Mouse (Mus musculus) spleen, adult 18-20 months (tissue): Measurements from ENCODE around the gene Zfp821.

Experiments
- DNase-seq, 2 experiments: peaks; one replicate each; pipeline ENCODE4 v3.0.0; 2022; ENCODE audit warnings: mixed read lengths in 2 of 2

Zfp821 gene

DNA sequence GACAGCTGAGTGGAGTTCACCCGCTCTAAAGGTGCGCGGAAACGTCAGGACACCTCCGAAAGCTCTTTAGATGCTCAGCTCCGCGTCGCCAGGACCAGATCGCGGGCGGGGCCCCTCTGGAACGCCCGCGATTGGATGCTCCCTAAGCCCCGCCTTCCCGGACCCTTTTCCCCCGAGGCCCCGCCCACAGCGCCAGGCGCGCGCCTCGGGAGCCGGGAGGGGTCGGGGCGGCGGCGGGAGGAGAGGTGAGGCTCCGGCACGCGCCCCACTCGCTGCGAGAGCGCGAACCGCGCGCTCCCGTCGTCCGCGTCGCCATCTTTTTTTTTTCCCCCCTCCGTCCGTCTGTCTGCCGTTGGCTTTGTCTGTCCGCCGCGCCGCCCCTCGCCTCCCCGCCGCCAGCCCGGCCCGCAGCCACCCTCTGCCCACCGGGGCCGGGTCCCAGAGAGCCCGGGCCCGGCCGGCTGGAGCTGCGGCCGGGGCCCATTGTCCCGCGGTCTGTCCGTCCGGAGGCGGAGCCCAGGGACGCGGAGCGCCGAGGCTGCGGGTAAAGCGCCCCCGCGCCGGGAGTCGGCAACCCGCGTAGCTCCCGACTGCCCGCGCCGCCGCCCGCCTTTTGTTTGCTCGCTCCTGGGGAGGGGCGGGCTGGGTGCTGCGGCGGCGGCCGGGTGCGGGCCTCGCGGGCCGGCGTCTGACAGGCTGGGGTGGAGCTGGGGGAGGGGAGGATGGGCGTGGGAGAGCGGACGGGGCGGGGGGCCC lies at the start of gene Zfp821:
Gene Zfp821, plus strand, starts transcription at position 227 of the 756 bp plus-strand sequence.
- DNase-seq = peak; percentile 90 to 94

DNA sequence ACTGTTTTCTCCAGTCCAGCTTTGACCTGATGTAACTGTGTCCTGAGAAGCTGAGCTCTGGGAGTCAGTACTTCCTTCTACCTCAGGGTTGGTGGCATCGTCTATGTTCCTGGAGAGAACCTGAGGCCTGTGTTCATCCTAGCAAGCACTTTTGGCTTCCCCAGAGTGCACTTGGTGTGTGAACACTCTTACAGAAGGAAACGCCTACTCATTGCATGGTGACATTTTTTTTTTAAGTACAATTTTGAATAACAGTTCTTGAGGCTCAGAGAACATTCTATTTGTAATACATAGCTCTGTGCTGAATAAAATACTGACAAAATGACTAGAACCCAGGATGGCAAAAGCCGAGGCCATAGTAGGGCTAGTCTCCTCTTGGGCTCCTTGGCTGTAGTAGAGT lies 48.5 kb upstream of the Zfp821 start:
- DNase-seq = no peak

- no peak for DNase-seq
These were observed 43.0 kb upstream of the Zfp821 start for GRCm38 (mm10) chr8:109662328-109662727.

GRCm38 (mm10) chr8:109666616-109667015 lies 38.7 kb upstream of the Zfp821 start:
- no peak for DNase-seq

- no peak for DNase-seq
These were observed 32.7 kb upstream of the Zfp821 start for GRCm38 (mm10) chr8:109672656-109673055.

DNA sequence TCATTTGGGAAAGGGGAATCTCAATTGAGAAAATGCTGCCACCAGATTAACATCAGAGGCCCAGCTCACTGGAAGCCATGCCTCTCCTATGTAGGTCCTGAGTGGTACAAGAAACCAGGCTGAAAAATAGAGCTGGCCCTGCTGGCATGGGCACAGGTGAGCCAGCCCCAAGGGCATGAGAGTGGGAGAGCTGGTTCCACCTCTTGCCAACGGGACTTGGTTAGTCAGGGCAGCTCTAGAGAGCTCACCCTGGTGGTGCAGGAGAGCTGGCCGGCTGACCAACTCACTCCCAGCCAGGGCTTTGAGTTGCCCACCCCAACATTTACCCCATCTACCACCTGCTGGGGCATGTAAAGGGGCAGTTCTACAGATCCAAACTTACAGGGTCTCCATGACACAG lies 31.8 kb upstream of the Zfp821 start:
- DNase-seq = no peak

DNA sequence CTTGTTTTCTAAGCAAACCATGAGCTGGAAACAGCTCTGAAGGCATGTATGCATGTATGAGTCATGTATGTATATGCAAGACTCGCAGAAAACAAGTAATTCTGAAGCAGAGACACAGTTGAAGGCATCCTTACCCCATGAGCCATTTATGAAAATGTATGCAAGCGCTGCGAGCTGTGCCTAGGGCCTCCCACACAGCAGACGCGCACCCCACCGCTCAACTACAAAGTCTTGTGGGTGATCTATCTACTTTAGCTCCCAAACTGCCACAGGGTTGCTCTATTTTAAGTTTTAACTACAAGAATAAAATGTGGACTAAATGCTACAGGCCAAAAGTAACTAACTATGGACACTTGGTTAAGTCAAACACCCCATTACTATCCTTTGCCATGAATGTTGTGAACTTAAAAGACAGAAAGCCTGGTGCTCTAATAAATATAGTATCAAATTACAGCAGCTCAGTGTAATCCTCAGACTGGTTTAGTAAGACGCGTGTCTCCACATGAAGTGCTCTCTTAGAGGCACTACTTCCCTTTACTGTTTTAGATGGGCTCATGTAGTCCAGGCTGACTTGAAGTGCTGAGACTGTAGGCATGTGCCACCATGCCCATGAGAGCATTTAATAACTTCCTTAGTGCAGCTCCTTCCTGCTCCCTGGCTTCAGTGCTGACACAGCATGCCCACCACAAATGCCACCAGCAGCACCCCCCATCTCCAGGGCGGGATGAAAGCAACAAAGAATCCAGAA lies 29.3 kb upstream of the Zfp821 start:
- DNase-seq = no peak

- DNase-seq = no peak
These were observed 23.8 kb upstream of the Zfp821 start for GRCm38 (mm10) chr8:109681535-109681934.

- DNase-seq = no peak
These were observed 23.2 kb upstream of the Zfp821 start for GRCm38 (mm10) chr8:109682120-109682519.

GRCm38 (mm10) chr8:109687248-109687647 lies 18.1 kb upstream of the Zfp821 start:
- no peak for DNase-seq

DNA sequence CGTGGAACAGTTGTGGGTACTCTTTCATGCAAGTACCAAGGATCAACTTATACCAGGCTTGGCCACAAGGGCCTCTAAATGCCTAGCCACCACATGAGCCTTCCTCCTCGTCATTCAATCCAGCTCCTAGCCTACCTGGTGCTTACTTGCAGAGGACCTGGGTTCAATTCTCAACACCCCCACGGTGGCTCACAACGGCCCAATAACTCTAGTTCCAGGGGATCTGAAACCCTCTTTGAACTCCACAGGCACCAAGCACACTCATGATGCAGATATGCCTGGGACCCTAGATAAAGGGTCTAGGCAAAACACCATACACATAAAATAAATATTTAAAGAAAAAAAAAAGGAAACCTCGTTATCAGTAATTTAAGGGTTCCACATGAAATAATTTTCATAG lies 13.6 kb upstream of the Zfp821 start:
- DNase-seq = peak in 1 of 2 experiments; percentile 21

DNA sequence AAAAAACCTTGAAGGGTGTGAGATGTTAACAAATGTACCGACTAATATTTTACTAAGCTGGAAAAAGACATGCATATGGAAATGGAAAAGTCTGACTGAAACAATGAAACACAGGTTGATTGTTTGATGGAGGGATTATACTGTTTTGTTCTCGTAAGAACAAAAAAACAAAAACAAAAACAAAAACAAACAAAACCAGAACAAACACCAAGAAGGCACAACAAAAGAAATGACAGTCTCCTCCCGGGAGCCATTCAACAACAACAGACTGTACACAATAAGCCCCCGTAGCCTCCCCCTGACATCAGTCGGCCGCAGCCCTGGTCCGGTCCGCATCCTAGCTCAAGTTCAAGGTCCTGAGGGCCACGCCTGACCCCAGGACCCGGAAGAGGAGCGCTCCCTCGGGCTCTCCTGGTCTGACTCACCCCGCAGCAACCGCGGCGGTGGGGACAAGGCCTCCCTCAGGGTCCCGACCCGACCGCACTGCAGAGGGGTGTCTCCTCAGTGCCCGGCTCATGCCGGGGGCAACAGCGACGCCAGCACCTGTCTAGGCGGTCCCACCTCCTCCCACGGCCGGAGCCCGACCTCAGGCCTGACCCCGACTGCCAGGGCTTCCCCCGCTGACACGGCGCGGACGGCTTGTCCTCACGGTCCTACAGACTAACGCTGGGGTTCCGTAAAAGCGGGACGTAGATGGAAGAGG lies 12.8 kb upstream of the Zfp821 start:
- DNase-seq = no peak

DNA sequence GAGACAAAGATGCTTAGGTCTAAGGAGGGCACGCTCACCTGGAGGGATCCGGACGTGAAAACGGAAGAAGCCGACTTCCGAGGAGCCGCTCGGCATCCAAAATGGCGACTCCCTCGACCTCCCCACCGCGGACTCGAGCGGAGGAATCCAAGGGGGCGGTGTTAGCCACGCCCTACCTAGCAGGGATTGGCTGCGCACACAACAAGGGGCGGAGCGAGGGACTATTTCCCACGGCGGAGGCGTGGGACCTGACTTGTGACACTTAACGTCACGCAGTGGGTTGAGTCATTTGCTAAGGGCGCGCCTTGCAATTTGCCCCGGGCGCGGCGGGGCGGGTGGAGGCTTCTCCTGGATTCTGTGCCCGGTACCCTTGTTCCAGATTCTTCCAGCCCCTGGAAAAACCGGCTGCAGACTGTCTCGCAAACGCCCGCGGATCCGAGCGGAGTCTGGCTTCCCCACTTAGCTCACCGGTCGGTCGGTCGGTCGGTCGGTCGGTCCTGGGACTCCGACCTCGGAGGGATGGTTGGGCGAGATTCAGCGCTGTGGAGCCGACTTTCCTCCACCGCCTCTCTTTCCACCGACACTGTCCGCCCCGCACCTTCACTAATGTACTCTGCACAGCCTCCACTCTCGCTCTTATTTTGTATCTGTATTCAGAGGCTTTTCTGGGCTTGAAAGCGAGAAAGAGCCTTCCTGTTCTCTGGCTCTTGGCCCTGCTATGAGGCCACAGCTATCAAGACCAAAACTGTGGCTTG lies 12.0 kb upstream of the Zfp821 start, which contains the start of gene Ist1:
Gene Ist1, minus strand, starts transcription at position 115 of the 755 bp plus-strand sequence.
- DNase-seq = peak; percentile 97 to 98

GRCm38 (mm10) chr8:109694154-109694553 lies 11.2 kb upstream of the Zfp821 start:
- DNase-seq = no peak

GRCm38 (mm10) chr8:109697754-109698153 lies 7.6 kb upstream of the Zfp821 start:
- DNase-seq = no peak

DNA sequence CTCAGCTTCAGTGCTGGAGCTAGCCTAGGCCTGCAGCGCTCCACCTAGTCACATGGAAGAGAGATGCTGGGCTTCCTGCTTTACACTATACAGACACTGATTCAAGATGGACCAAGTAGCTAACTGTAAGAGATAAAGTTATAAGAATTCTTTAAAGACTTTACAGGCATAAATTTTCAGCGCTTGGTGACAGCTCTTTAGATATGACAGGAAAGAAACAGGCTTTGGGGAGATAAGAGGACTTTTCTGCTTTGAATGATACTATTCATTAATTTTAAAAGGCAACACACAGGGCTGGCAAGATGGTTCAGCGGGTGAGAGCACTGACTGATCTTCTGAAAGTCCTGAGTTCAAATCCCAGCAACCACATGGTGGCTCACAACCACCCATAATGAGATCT lies 6.9 kb upstream of the Zfp821 start:
- no peak for DNase-seq

- peak in 1 of 2 experiments; percentile 21 for DNase-seq
These were observed 604 bp upstream of the Zfp821 start for GRCm38 (mm10) chr8:109704565-109705319.

GRCm38 (mm10) chr8:109706076-109706873 lies 929 bp downstream of the Zfp821 start:
- DNase-seq = peak in 1 of 2 experiments; percentile 25

- peak; percentile 75 to 85 for DNase-seq
These were observed 1.5 kb downstream of the Zfp821 start for GRCm38 (mm10) chr8:109706874-109707237.

DNA sequence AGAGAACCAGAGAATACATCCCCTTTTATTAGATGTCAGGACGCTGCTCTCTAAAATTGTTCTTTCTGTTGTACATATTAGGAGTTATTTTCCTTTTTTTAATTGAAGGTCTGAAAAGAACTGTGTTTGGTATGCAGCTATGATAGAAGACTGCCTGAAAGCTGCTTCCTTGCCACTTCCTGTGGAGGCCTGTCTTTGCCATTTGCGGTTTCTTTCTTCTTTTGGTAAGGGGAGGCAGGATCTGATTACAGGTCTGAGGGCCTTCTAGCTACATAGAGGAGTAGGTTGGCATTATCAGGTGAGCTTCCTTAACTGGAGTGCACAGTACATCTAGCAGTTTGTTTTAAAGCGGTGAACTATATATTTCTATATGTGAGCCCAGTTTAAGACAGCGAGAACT lies 2.6 kb downstream of the Zfp821 start:
- DNase-seq = no peak

DNA sequence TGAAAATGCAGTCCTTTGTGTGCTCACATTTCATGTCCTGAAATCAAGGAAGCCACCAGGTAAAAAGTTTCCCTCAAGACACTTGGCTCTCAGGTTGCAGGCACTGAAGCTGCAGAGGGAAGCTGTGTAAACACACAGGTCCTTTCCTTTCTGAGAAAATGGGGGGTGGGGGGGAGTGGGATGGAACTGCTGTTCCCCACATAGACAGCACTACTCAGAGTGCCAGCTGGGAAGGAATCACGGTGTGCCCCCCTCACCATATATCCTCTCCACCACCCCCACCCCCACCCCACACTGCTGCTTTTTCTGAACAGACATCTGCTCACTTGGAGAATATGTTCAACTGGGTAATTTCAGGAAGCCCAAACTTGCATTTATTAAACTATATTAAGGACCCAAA lies 7.2 kb downstream of the Zfp821 start:
- no peak for DNase-seq
